Mouse (Mus musculus) megakaryocyte-erythroid progenitor cell, adult 5-6 weeks (primary cell): Measurements from ENCODE around the gene Mrpl51. TPM values are rescaled to one million over a fixed set of nuclear protein-coding genes. Genes with fewer than 3 reads are reported as not detected.

Experiments
- ATAC-seq: replicated peaks from 2 replicates; pipeline ENCODE4 v1.8.0; 2016; ENCODE audit warnings: mild to moderate bottlenecking, inconsistent platforms; ENCODE audit not compliant: severe bottlenecking, poor library complexity, low FRiP score, low TSS enrichment
- total RNA-seq, 2 experiments: library from RNA; stranded (forward) in 1 of 2; stranded (reverse) in 1 of 2; fragments of 200-1000, 215-1000 nt in 1 of 2; fragments of >200 nt in 1 of 2; fragmentation: Nextera tagmentation in 1 of 2; gene quantifications; 2 replicates each; pipeline ENCODE4 v1.2.3; 2014 to 2017

Gene Mrpl51
- total RNA-seq, 2 experiments from 2014 or later = 151 to 194 TPM

DNA sequence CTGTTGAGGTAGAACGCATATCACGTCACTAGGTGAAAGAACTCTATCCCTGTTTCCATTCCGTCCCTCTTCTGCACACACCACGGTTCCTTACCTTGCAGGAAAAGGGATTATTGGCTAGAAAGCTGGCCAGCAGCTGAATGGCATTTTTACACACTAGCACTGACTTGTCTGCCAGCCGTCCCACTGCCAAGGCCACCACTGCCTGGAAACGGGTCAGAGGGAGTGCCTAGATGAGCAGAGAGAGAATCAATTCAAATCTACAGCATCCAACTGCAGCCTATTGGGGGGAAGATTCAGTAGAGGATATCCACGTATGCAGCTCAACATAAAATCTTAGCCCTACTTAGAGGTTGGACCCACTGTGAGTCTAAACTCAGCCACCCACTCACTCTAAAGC, 12.0 kb upstream of the Mrpl51 start:
- ATAC-seq = no peak

DNA sequence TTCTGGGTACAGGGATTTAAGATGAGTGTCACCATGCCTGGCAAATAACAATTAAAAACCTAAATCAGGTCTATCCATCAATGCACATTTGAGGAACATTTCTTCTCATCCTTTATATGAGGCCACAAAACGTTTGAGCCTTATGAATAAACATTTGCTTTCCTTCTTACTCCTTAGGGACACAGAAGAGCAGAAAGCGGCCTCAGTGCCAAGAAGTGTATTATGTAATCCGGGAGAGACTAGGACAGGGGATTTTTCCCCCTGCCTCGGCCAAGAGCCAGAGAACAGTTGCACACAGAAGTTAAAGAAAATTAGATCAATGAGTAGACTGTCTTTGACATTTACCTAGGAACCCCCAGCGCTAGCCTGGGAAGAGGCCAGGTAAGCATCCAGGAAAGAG, 9.5 kb upstream of the Mrpl51 start:
- ATAC-seq = no peak

DNA sequence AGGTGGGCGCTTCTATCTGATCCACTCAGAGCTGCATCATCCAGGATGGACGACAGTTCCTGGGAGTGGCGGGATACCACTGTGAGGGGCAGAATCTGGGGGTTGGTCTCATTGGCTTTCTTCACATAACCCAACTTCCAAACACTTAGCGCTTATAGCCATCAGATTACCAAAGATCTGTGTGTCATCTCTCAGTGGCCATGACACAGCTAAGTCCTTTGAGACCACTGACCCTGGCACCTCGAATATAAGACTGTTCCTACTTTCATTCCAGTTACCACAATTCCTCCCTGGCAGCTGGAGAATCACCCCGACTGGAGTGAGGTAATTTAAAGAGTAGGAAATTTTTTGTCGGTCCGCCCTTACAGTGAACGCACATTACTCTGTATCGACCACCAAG, 5.4 kb upstream of the Mrpl51 start:
- no peak for ATAC-seq

DNA sequence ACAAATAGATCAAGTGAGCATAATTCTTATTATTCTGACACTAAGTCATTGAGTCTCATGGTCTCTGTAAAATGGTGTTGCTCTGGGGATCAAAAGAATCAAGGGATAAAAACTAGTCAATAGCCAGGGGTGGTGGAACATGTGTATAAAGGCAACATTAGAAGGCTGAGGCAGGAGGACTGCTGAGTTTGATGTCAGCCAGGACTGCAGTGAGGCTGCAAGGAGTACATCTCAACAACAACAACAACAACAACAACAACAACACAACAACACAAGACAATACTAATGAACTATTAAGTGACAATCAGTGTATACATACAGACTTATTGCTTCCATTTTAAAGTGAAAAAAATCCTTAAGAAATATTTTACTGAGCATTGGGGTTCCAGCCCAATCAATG, 785 bp upstream of the Mrpl51 start:
- no peak for ATAC-seq

DNA sequence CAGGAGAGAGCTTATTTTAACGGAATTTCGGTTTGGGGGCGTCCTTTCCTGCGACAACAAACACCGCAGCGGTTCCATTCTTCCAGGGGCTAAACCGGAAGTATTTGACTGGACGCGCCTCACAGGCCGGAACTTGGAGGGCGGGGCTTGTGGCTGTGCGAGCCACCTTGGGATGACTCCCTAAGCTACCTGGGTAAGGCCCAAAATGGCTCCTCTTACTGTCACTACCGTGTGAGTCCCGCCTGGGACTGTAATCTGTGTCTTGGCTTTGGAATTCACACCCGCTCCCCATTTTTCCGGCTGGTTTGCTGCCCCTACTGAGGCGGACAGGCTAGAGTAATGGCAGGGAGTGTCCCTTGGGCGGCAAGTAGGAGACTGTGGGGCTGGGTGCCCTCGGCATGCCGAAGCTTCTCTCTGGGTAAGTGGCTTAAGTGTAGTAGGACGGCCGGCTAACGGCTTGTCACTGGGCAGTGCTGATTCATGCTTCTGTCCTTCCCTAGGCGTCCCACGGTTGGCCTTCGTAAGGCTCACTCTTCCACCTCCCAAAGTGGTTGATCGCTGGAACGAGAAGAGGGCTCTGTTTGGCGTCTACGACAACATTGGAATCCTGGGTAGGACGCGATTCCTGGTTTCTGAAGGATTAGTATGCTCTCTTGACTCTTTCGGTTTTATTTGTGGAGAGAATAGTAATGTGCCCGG, 564 bp downstream of the Mrpl51 start:
- ATAC-seq = peak; percentile 86

DNA sequence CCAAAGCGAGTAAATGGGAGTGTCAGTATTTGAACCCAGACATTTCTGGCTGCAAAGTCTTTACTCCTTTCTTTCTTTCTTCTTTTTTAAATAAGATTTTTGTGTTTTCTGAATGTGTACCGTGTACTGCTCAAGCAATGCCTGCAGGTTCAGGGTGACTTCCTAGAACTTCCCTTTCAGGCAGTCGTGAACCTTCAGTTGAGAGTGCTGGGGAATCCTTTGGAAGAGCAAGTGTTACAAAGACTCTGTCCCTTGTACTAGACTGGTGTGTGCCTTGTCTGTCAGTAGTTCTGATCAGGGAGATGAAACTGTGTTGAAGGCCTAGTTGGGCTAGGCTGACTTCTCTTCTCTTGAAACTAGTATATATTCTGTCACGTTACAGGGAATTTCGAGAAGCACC, 1.2 kb downstream of the Mrpl51 start:
- ATAC-seq = no peak

DNA sequence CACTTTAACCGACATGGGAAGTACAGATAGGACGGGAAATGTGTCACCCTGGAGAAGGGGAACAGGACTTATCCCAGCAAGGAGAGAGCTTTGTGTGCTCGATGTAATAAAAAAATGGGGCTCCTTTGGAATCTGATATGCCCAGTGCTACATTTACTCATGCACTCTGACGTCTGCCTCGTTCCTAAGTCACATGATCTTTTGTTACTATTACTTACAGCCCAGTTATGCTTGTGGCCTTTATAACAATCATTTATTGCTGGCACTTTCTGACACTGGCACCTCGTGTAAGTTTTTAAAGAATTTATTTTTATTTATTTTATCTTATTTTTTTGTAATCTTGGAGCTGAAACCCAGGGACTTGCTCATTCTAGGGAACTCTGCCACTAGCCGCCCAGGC, 1.8 kb downstream of the Mrpl51 start:
- no peak for ATAC-seq

DNA sequence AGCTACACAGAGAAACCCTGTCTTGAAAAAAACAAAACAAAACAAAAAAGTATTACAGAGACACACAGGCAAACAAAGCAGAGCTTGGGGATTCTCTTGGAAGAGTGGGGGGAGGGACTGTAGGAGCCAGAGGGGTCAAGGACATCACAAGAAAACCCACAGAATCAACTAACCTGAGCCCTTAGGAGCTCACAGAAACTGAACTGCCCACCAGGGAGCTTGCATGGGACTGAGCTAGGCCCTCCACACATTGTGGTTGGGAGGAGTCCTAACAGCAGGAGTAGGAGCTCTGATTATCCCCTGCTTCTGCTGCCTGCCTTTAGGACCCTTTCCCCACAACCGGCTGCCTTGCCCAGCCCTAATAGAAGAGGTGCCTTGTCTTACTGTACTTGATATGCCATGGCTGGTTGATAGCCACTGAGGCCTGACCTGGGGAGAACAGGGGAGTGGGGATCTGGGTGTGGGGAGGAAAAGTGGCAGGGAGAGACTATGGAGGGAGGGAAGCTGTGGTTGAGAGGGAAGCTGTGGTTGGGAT, 4.0 kb downstream of the Mrpl51 start:
- no peak for ATAC-seq

DNA sequence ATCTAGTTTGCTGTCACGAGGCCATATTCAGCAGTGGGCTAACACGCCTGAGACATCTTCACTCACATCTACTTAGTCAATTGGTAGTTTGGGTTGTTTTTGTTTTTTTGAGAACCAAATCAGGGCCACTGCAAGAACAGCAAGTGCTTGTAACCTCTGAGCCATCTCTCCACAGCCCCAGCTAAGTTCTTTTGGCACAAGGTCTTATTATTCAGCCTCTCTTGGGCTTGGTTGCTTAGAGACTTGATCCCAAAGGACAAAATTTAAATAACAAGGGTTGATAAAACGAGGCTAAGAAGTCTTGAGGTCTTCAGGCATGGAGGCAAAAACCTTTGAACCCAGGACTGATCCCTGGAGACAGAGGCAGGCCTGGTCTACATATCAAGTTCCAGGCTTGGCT, 4.7 kb downstream of the Mrpl51 start:
- no peak for ATAC-seq

DNA sequence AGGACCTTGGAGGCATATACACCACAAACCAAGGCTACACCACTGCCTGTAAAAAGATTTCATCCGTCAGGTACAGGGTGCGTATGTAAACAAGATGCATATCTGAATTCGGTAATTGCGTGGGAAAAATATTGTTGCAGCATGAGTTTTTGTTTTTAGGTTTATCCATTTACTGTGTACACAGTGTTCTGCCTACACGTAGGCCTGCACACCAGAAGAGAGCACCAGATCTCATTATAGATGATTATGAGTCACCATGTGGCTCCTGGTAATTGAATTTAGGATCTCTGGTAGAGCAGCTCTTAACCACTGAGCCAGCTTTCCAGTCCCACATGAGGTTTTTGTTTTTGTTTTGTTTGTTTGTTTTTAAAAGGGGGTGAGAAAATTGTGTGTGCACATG, 5.6 kb downstream of the Mrpl51 start:
- no peak for ATAC-seq

DNA sequence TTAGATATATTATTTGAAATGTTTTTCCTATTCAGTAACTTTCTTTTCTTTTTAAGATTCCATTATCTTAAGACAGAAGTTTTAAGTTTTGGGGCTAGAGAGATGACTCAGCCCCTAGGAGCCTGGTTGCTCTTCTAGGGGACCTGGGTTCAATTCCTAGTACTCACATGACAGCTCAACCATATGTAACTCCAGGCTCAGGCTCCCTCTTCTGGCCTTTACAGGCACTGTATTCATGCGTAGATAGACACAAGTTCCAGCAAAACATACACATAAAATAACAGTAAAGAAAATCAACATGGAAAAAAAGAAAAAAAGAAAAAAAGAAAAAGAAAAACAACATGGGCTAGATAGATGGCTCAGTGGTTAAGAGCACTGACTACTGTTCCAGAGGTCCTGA, 18.8 kb downstream of the Mrpl51 start:
- ATAC-seq = no peak

DNA sequence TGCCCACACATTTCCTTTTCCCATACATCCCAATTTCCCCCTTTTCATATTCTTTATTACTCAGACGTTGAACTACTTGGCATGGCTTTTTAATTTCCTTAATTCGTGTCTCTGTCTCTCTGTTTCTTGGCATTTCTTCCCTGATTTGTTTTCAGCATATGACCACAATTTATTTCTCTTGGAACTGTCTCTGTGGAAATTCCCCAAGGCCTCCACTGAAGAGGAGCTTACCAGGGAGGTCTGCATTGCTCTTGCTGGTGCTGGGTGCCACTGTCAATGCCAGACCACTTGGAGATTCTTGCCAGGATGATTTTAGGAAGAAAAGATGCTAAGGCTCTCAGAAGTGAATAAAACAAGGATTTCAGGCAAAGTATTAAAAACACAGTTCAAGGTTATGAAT, 21.0 kb downstream of the Mrpl51 start:
- ATAC-seq = no peak

DNA sequence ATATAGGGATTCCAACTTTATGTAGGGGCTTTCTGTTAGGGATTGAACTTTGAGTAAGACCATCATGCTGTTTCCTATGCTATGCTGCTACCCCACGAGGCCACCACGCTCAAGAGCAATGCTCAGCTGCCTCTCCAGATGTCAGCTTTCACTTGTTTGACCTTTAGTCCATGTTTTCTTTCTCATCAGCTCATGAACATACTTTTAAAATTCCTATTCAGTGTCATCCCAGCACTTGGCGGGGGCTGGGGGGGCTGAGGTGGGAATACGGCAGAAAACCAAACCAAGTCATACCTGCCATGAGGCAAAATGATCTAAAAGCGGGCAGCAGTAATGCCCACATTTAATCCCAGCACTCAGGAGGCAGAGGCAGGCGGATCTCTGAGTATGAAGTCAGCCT, 21.5 kb downstream of the Mrpl51 start:
- no peak for ATAC-seq

DNA sequence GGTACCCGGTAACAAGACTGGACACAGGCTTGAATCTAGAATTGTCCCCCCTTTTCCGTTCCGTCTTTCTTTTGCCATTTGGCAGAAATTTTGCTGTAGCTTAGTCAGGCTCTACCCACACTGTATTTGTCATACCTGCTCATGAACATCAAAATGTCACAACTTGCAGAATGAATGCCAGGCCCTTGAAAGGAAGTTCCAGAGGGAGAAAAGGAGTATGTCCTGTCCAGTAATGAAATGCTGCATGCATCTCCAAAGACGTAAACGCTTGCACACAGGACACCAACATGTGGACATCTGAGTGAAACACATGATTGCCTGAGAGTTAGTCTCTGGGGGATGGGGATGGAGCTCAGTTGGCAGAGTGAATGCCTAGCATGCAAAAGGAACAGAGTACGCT, 22.1 kb downstream of the Mrpl51 start:
- ATAC-seq = no peak

DNA sequence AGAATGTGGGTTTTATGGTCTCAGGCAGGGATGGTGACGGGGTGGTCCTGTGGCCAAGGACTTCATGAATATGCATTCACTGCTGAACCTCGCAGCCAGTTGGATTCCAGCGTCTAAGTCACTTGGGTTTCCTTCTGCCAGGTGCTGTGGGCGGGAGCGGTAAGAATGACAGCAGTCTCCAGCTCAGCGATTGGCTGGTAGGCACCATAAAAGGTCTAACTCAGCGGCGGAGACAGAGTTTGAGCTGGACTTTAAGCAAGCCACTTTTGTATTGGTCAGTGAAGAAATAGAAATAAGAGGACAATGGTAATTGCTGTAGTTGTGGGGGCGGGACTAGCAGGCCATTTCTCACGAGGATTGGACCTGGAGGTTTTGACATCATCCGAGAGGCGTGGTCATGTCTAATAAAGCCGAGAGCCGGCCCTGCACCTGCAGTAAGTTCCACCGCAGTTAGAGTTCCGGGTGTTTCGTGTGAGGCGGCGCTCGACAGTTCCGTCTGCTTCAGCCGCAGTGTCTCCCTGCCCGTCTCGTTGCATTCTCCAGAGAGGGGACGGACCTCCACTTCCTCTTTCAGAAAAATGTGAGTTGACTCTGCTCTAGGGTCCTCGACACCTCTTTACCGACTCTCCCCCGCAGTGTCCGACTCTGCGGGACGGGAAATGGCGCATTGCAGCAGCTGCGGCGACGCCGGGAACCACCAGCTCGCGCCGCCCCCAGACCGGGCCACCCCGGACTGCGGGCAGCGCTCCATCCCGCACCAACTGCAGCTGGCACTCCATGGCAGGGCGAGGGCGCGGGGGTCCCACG, 23.8 kb downstream of the Mrpl51 start, which contains the start of gene Vamp1:
TSS of gene Vamp1 (plus strand) at position 404 of the 807 bp plus-strand sequence.
- peak; percentile 96 for ATAC-seq

DNA sequence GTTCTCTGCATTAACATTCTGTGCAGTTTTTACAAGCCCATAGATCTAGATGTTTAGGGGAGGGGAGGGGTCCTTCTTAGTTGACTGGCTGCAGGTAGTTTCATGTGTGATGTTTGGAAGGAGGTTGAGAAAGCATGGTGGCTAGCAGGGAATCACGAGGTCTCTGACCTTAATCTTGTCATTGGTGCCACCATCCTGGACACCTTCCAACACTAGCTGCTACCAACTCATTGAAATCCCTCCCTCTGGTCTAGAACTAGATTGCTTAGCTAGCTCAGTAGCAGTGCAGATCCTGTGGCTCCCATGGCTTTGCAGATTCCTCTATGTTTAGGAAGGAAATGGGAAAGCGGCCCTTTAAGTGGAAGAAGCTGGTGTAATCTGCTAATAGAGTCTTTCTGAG, 25.3 kb downstream of the Mrpl51 start:
- no peak for ATAC-seq

DNA sequence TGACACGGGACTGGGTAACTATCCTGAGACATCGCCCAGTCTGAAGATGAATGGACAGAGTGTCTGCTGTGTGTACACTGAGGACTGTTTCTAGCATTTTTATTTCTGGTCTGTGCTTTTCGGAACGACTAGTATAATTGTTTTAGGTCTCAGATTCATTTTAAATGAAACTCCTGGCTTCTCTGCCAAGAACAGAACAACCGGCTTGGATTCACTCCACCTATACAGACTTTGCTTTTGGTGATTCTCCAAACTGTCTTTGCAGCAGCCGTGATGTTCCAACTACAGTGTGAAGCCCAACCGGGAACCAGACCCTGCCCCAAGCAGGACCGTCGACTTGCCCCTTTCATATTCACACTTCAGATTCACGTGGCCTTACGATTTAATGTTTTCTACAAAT, 26.3 kb downstream of the Mrpl51 start:
- no peak for ATAC-seq

DNA sequence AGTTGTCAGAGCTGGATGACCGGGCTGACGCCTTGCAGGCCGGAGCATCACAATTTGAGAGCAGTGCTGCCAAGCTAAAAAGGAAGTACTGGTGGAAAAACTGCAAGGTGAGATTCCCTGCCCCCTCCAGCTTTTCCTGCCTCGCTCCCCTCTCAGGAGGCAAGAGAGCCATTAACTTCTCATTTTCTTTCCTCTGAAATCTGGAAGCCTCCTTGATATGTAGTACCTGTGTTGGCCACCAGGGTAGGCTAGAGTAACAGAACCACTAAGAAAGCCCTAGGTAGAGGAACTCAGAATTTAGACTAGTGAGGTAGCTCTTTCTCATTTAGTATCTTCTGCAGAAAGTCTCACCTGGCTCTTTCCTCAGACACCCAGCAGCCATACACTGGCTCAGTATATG, 27.4 kb downstream of the Mrpl51 start:
- no peak for ATAC-seq

DNA sequence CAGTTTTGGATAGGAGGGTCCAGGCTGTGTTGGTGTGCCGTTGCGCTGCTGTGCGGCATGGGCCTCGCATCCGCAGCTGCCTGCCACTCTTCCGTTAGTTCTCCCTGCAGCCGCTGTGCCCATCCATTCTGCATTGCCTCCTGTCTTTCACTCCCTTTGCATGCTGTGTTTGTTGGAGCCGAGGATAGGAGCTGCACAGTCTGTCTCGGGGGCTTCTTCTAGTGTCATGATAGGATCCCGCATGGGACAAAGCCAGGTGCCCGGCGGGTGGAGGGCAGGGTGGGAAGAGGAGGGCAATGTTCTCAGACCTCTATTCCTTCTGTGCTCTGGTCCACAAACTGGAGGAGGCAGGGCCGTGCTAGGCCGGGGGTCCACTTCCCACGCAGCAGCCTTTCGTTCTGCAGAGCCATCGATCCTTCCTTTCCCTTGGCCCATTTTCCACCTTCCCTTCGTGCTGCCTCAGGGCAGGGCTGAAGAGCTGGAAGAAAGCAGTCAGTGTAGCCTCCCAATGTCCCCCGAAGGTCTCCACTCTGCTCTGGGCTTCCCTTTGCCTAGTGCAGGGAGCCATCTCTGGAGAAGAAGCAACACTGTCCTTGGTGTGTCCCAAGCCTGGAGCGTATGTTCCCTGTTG, 29.6 kb downstream of the Mrpl51 start:
- ATAC-seq = no peak

DNA sequence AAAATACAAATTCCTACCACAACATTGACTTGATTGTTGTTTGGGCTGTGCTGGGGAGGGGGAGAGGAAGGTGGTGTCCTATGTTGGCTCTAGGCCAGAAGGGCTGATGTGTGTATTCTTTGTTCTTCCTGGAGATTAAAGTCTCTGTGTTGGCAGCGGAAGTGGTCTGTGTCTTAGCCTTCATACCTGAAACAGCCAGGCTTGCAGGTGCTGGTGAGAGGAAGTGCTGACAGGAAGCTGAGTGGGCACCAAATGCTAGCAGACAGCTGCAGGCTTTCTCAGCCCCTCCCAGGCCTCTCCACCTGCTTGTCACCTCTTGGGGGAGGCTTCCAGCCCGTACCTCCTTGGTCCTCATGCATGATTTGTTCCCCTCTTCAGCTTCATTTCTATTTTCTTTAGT, 30.5 kb downstream of the Mrpl51 start:
- no peak for ATAC-seq
